Mouse (Mus musculus) CH12.LX (cell line): ENCODE measurements at regions not wholly inside any gene's neighbourhood (a gene's known extent, or its start where the extent isn't known, plus 50 kb on each side); places are given as distances from the start of the nearest gene placed in this dataset.
"Not testable (repeated sequence)": the region's sequence is repeated elsewhere in the genome, so short reads cannot be mapped to it uniquely, and the experiment has no call there.

ENCODE experiments used
- DNase-seq: peaks from one replicate; pipeline ENCODE4 v3.0.0-alpha.2; 2013; ENCODE audit errors: extremely low read depth
- H3K27ac ChIP-seq: 2 replicates; pipeline ENCODE4 v1.5.1; 2012; ENCODE audit warnings: low read depth, mild to moderate bottlenecking, control low read depth, moderate library complexity; ENCODE audit not compliant: insufficient read depth
- H3K27me3 ChIP-seq: replicated peaks from 2 replicates; pipeline ENCODE3; 2012; ENCODE audit warnings: inconsistent platforms
- H3K36me3 ChIP-seq, 2 experiments: replicated peaks in 1 of 2; 2 replicates each; pipeline versions ENCODE3 to v1.6.1; 2012; ENCODE audit warnings: inconsistent platforms in 1 of 2, low read length in 1 of 2, mild to moderate bottlenecking in 1 of 2, mixed read lengths in 1 of 2, moderate library complexity in 1 of 2; ENCODE audit not compliant: control insufficient read depth in 1 of 2, insufficient read depth in 1 of 2
- H3K4me1 ChIP-seq, 2 experiments: 2 replicates each; pipeline ENCODE4 v1.6.1; 2012; ENCODE audit warnings: inconsistent platforms in 1 of 2, moderate library complexity in 1 of 2; ENCODE audit not compliant: insufficient read depth in 2 of 2, control insufficient read depth in 1 of 2
- H3K4me2 ChIP-seq: 2 replicates; pipeline ENCODE4 v1.6.1; 2012; ENCODE audit warnings: low read depth, mild to moderate bottlenecking, control low read depth; ENCODE audit not compliant: poor library complexity, insufficient read depth, severe bottlenecking
- H3K4me3 ChIP-seq, 3 experiments: fragments of 150-350 bp in 1 of 3; sonication (generic) in 1 of 3; replicated peaks in 1 of 3; 2 replicates each; pipeline versions ENCODE3 to v1.5.1; 2011 to 2012; ENCODE audit warnings: low read depth in 2 of 3, low read length in 2 of 3, mild to moderate bottlenecking in 2 of 3, moderate library complexity in 2 of 3, control low read depth in 1 of 3, improper control_type of control experiment in 1 of 3, inconsistent platforms in 1 of 3, mixed read lengths in 1 of 3; ENCODE audit not compliant: poor library complexity in 1 of 3
- H3K79me2 ChIP-seq: replicated peaks from 2 replicates; pipeline ENCODE4 v1.6.1; 2012; ENCODE audit warnings: mild to moderate bottlenecking, moderate library complexity; ENCODE audit not compliant: control insufficient read depth, poor library complexity, insufficient read depth, severe bottlenecking; ENCODE audit errors: extremely low read depth
- H3K9ac ChIP-seq: 2 replicates; pipeline ENCODE4 v1.6.1; 2012; ENCODE audit warnings: low read depth, mild to moderate bottlenecking, control low read depth, moderate library complexity; ENCODE audit not compliant: insufficient read depth
- H3K9me3 ChIP-seq: replicated peaks from 2 replicates; pipeline ENCODE3; 2012; ENCODE audit warnings: low read length, inconsistent platforms, mixed read lengths
- BHLHE40 ChIP-seq: IDR thresholded peaks from 2 replicates; pipeline ENCODE4 v1.6.1; 2011; ENCODE audit warnings: mild to moderate bottlenecking, low read depth, low read length, improper control_type of control experiment
- CHD1 ChIP-seq: IDR thresholded peaks from 2 replicates; pipeline ENCODE4 v1.6.1; 2012; ENCODE audit warnings: low read depth, low read length, improper control_type of control experiment, inconsistent platforms
- CTCF ChIP-seq, 2 experiments: IDR thresholded peaks in 1 of 2; conservative IDR thresholded peaks in 1 of 2; 2 replicates each; pipeline ENCODE4 v1.5.1; 2011 to 2012; ENCODE audit warnings: low read depth in 2 of 2, low read length in 2 of 2, improper control_type of control experiment in 1 of 2, inconsistent platforms in 1 of 2, mild to moderate bottlenecking in 1 of 2, moderate library complexity in 1 of 2
- E2F4 ChIP-seq: IDR thresholded peaks from 2 replicates; pipeline ENCODE4 v1.6.1; 2011; ENCODE audit warnings: low read depth, low read length, improper control_type of control experiment; ENCODE audit not compliant: insufficient replicate concordance
- ETS1 ChIP-seq: conservative IDR thresholded peaks from 2 replicates; pipeline ENCODE4 v1.6.1; 2012; ENCODE audit warnings: low read depth, mild to moderate bottlenecking, inconsistent platforms, low read length, improper control_type of control experiment, moderate library complexity
- JUN ChIP-seq: IDR thresholded peaks from 2 replicates; pipeline ENCODE4 v1.6.1; 2011; ENCODE audit warnings: low read depth, mild to moderate bottlenecking, low read length, improper control_type of control experiment, moderate library complexity; ENCODE audit not compliant: insufficient read depth
- JUND ChIP-seq: conservative IDR thresholded peaks from 2 replicates; pipeline ENCODE4 v1.6.1; 2011; ENCODE audit warnings: low read depth, low read length, improper control_type of control experiment
- KAT2A ChIP-seq: IDR thresholded peaks from 2 replicates; pipeline ENCODE4 v1.6.1; 2012; ENCODE audit warnings: low read length, improper control_type of control experiment, inconsistent platforms; ENCODE audit not compliant: insufficient replicate concordance
- MAZ ChIP-seq: IDR thresholded peaks from 2 replicates; pipeline ENCODE4 v1.6.1; 2012; ENCODE audit warnings: low read depth, mild to moderate bottlenecking, inconsistent platforms, low read length, improper control_type of control experiment, moderate library complexity
- NELFE ChIP-seq: IDR thresholded peaks from 2 replicates; pipeline ENCODE4 v1.6.1; 2011; ENCODE audit warnings: low read depth, low read length, improper control_type of control experiment
- PAX5 ChIP-seq: IDR thresholded peaks from 2 replicates; pipeline ENCODE4 v1.6.1; 2012; ENCODE audit warnings: low read length, inconsistent platforms, mixed read lengths
- POLR2A ChIP-seq: IDR thresholded peaks from 2 replicates; pipeline ENCODE4 v1.6.1; 2011; ENCODE audit warnings: low read depth, mild to moderate bottlenecking, improper control_type of control experiment, low read length
- RAD21 ChIP-seq: IDR thresholded peaks from 2 replicates; pipeline ENCODE4 v1.6.1; 2011; ENCODE audit warnings: low read depth, mild to moderate bottlenecking, low read length, improper control_type of control experiment, moderate library complexity
- SIN3A ChIP-seq: IDR thresholded peaks from 2 replicates; pipeline ENCODE4 v1.6.1; 2012; ENCODE audit warnings: low read length, improper control_type of control experiment, inconsistent platforms
- TBP ChIP-seq: conservative IDR thresholded peaks from 2 replicates; pipeline ENCODE4 v1.6.1; 2011; ENCODE audit warnings: low read depth, low read length, improper control_type of control experiment
- USF2 ChIP-seq: conservative IDR thresholded peaks from 2 replicates; pipeline ENCODE4 v1.6.1; 2011; ENCODE audit warnings: low read depth, low read length, improper control_type of control experiment
- ZNF384 ChIP-seq: IDR thresholded peaks from 2 replicates; pipeline ENCODE4 v1.6.1; 2012; ENCODE audit warnings: low read depth, low read length, improper control_type of control experiment, inconsistent platforms
- dilution Hi-C: fragments of 300-500 bp; cut with MboI; formaldehyde crosslinking; loops from 2 replicates; pipeline ENCODE4 v1.14.3; 2020; ENCODE audit warnings: low sequenced_read_pairs; ENCODE audit not compliant: extremely low pct_unique_long_range_greater_than_20kb, extremely low pct_ligation_motif_present
- in situ Hi-C: fragments of 300-500 bp; cut with MboI; formaldehyde crosslinking; loops from 3 replicates; pipeline ENCODE4 v1.14.3; 2019; ENCODE audit warnings: low sequenced_read_pairs, low pct_ligation_motif_present, low pct_unique_long_range_greater_than_20kb, mixed read lengths

- Histone ChIP-seq H3K27me3 (no peaks in the 10 kb centered on the region), H3K4me3 (no peak overlapping the region), H3K4me1 (no peaks in the 10 kb centered on the region), H3K79me2 (no peaks in the 10 kb centered on the region), H3K9me3 (peaks cover 23% of the 10 kb centered on the region), H3K36me3 (no peaks in the 10 kb centered on the region), H3K27ac (no peak overlapping the region), H3K4me2 (no peak overlapping the region), H3K9ac (no peak overlapping the region)
- TF ChIP-seq PAX5, result no peak
- no peak for TF ChIP-seq NELFE
- no peak for TF ChIP-seq BHLHE40
- TF ChIP-seq JUND, result no peak
- no peak for TF ChIP-seq TBP
- TF ChIP-seq JUN, result no peak
- in situ Hi-C loops (no loop called here), dilution Hi-C loops (no loop called here)
- DNase-seq, result no peak
Observed at GRCm38 (mm10) chr3:113105979-113106378, 152.7 kb downstream of the Amy2a5 start.

- in situ Hi-C loops, H3K4me3 ChIP-seq, H3K79me2 ChIP-seq, DNase-seq, H3K9me3 ChIP-seq, H3K9ac ChIP-seq, H3K4me2 ChIP-seq, dilution Hi-C loops, H3K4me1 ChIP-seq, H3K36me3 ChIP-seq, H3K27ac ChIP-seq, H3K27me3 ChIP-seq: not testable (repeated sequence)
Observed at GRCm38 (mm10) chr3:113090850-113091249, 167.8 kb downstream of the Amy2a5 start.

- in situ Hi-C loops, result no loop called here
Observed at GRCm38 (mm10) chr3:113080704-113081103, 177.9 kb downstream of the Amy2a5 start.

More at GRCm38 (mm10) chr3:113080704-113081103, 177.9 kb downstream of the Amy2a5 start:
- Histone ChIP-seq H3K4me1 (no peaks in the 10 kb centered on the region), H3K27me3 (no peaks in the 10 kb centered on the region), H3K4me2 (no peak overlapping the region), H3K79me2 (no peaks in the 10 kb centered on the region), H3K9ac (no peak overlapping the region), H3K36me3 (no peaks in the 10 kb centered on the region), H3K27ac (no peak overlapping the region), H3K4me3 (no peak overlapping the region), H3K9me3 (peaks cover 16% of the 10 kb centered on the region)
- DNase-seq, result peak; percentile 17
- TF ChIP-seq USF2, result no peak
- TF ChIP-seq POLR2A, result no peak
- no peak for TF ChIP-seq SIN3A
- no peak for TF ChIP-seq ETS1
- TF ChIP-seq ZNF384, result no peak
- TF ChIP-seq KAT2A, result no peak
- no peak for TF ChIP-seq MAZ
- peak; percentile 62 for TF ChIP-seq RAD21
- no peak for TF ChIP-seq JUND
- TF ChIP-seq E2F4, result no peak
- TF ChIP-seq PAX5, result no peak
- TF ChIP-seq CTCF (conservative IDR thresholded peaks at IDR 0.05 in 1 of 2, IDR thresholded peaks at IDR 0.05 in 1 of 2; ENCODE audit: low read depth in 2 of 2, low read length in 2 of 2), result peak in 1 of 2 experiments; percentile 50; a peak in 2 of 4 replicates
- TF ChIP-seq CHD1, result no peak
- no peak for TF ChIP-seq TBP
- dilution Hi-C loops, result no loop called here
